Mouse (Mus musculus): ENCODE results near the gene Per2.

GRCm38 (mm10) chr1:91455661-91456161 lies 3.4 kb downstream of the Per2 start:
- no peak for TF ChIP-seq CTCF (IDR thresholded peaks at IDR 0.05)
- TF ChIP-seq EP300 (IDR thresholded peaks at IDR 0.05): no peak
